Mouse (Mus musculus): ENCODE results near the gene Foxp4.

Gene Foxp4

GRCm38 (mm10) chr17:47897956-47898752, 26.3 kb downstream of the Foxp4 start:
- DNase-seq (ENCODE audit: low read depth, low spot score): no peak

- DNase-seq (ENCODE audit: low read depth, low spot score): no peak
Observed at GRCm38 (mm10) chr17:47889727-47890126, 34.7 kb downstream of the Foxp4 start.

GRCm38 (mm10) chr17:47889267-47889666, 35.2 kb downstream of the Foxp4 start:
- no peak for DNase-seq (ENCODE audit: low read depth, low spot score)

GRCm38 (mm10) chr17:47888641-47889040, 35.8 kb downstream of the Foxp4 start:
- no peak for DNase-seq (ENCODE audit: low read depth, low spot score)

- DNase-seq (ENCODE audit: low read depth, low spot score): no peak
Observed at GRCm38 (mm10) chr17:47888155-47888455, 36.3 kb downstream of the Foxp4 start.

GRCm38 (mm10) chr17:47887381-47888154, 36.9 kb downstream of the Foxp4 start:
- no peak for DNase-seq (ENCODE audit: low read depth, low spot score)

- no peak for DNase-seq (ENCODE audit: low read depth, low spot score)
Observed at GRCm38 (mm10) chr17:47883099-47883498, 41.3 kb downstream of the Foxp4 start.

- DNase-seq (ENCODE audit: low read depth, low spot score): no peak
Observed at GRCm38 (mm10) chr17:47881330-47881729, 43.1 kb downstream of the Foxp4 start.

GRCm38 (mm10) chr17:47879207-47879606, 45.2 kb downstream of the Foxp4 start:
- no peak for DNase-seq (ENCODE audit: low read depth, low spot score)

GRCm38 (mm10) chr17:47878378-47879089, 45.9 kb downstream of the Foxp4 start:
- DNase-seq (ENCODE audit: low read depth, low spot score): no peak

GRCm38 (mm10) chr17:47877715-47878377, 46.6 kb downstream of the Foxp4 start:
- DNase-seq (ENCODE audit: low read depth, low spot score): no peak

GRCm38 (mm10) chr17:47876776-47877714, 47.4 kb downstream of the Foxp4 start:
- DNase-seq (ENCODE audit: low read depth, low spot score): no peak

- DNase-seq (ENCODE audit: low read depth, low spot score): no peak
Observed at GRCm38 (mm10) chr17:47873341-47873791, 51.1 kb downstream of the Foxp4 start.

GRCm38 (mm10) chr17:47872311-47873011, 52.0 kb downstream of the Foxp4 start:
- no peak for DNase-seq (ENCODE audit: low read depth, low spot score)

- DNase-seq (ENCODE audit: low read depth, low spot score): no peak
Observed at GRCm38 (mm10) chr17:47869874-47870273, 54.6 kb downstream of the Foxp4 start.

GRCm38 (mm10) chr17:47866037-47866436, 58.4 kb downstream of the Foxp4 start:
- DNase-seq (ENCODE audit: low read depth, low spot score): no peak

GRCm38 (mm10) chr17:47864496-47864895, 59.9 kb downstream of the Foxp4 start:
- DNase-seq (ENCODE audit: low read depth, low spot score): peak; percentile 75

GRCm38 (mm10) chr17:47863437-47863836, 61.0 kb downstream of the Foxp4 start:
- DNase-seq (ENCODE audit: low read depth, low spot score): no peak

GRCm38 (mm10) chr17:47863023-47863422, 61.4 kb downstream of the Foxp4 start:
- no peak for DNase-seq (ENCODE audit: low read depth, low spot score)

GRCm38 (mm10) chr17:47855544-47855943, 68.9 kb downstream of the Foxp4 start:
- DNase-seq (ENCODE audit: low read depth, low spot score): no peak

Data from embryo, embryonic 11.5 days (tissue).